Mouse (Mus musculus): ENCODE results near the gene Srsf2. TPM values are rescaled to one million over a fixed set of nuclear protein-coding genes. Genes with fewer than 3 reads are reported as not detected.
"Not testable (repeated sequence)": the region's sequence is repeated elsewhere in the genome, so short reads cannot be mapped to it uniquely, and the experiment has no call there.

Gene Srsf2
- 890 and 902 TPM in 2 replicates for polyA plus RNA-seq (2016; fragmentation: Nextera tagmentation; extraction: Ambion mirVana)

DNA sequence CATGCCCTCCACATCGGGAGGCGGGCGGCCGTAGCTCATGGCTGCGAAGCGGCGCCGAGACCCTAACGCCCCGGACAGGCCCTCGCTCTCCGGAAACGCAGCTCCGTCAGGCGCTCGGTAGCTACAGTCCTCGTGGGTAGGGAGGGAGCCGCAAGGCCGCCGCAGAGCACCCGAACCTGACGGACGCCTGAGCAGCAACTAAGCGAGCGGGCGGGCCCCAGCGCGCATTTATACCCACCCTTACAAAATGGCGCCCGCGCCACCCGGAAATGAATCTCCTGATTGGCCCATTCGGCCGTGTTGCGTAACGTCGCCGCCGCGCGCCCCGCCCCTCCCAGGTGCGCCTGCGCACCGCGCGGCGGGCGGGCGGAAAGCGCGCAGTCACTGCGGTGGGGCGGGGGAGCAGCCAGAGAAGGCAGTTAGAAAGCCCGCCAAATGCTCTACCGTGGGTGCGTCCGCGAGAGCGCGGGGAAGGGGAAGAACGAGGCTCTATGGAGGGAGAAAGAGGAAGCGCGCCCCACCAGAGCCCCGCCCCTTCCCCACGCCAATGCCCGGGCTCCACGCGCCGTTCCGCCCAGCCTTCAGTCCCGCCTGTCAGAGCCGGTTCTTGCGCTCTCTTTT is at the start of gene Srsf2:
Gene Srsf2, minus strand, starts transcription at position 204 of the 621 bp plus-strand sequence.
- H3K27me3 ChIP-seq (replicated peaks; ENCODE audit: low read depth, poor library complexity, severe bottlenecking): no peaks in the 10 kb centered on the region
- H3K9me3 ChIP-seq: no peaks in the 10 kb centered on the region
- peak; percentile 97 for DNase-seq (ENCODE audit: low spot score)
- peaks cover 31% of the 10 kb centered on the region for H3K4me1 ChIP-seq
- WGBS: under 1% methylated on average over 74 of the region's 74 CpGs
- peak within 1 kb of the TSS; percentile 81 for H3K4me3 ChIP-seq
- H3K36me3 ChIP-seq (replicated peaks): peaks cover 42% of the 10 kb centered on the region
- H3K27ac ChIP-seq (replicated peaks): peak within 1 kb of the TSS; percentile 97

DNA sequence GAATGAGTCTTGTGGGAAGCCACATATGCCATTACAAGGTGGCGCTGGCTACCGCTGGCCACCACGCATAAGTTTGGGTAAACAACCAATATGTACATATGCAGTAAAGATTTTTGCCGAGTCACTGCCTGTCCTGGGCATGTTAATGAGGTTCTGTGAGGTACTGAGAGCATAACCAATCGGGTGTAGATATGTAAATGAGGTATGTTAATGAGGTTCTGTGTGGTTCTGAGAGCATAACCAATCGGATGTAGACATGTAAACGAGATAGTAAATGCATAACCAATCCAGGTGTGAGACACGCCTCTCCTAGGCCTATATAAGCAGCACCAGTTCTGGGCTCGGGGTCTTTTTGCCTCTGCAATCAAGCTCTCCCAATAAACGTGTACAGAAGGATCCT is 49.7 kb upstream of the Srsf2 start:
- H3K27ac ChIP-seq (replicated peaks); H3K9me3 ChIP-seq; DNase-seq (ENCODE audit: low spot score); H3K4me3 ChIP-seq; H3K36me3 ChIP-seq (replicated peaks): not testable (repeated sequence)
- 91% methylated on average over 10 of the region's 10 CpGs for WGBS
- Histone ChIP-seq H3K4me1 (peaks cover 33% of the 10 kb centered on the region), H3K27me3 (replicated peaks; ENCODE audit: low read depth, poor library complexity, severe bottlenecking) (peaks cover 66% of the 10 kb centered on the region)

- DNase-seq (ENCODE audit: low spot score): no peak
- H3K27me3 ChIP-seq (replicated peaks; ENCODE audit: low read depth, poor library complexity, severe bottlenecking): peaks cover 50% of the 10 kb centered on the region
- no peaks in the 10 kb centered on the region for H3K36me3 ChIP-seq (replicated peaks)
- H3K4me1 ChIP-seq: peaks cover 22% of the 10 kb centered on the region
- WGBS: 94% methylated on average over 12 of the region's 12 CpGs
- no peaks in the 10 kb centered on the region for H3K9me3 ChIP-seq
- H3K4me3 ChIP-seq: no peak overlapping the region
- no peak overlapping the region for H3K27ac ChIP-seq (replicated peaks)
Observed at GRCm38 (mm10) chr11:116899247-116899646, 46.4 kb upstream of the Srsf2 start.

DNA sequence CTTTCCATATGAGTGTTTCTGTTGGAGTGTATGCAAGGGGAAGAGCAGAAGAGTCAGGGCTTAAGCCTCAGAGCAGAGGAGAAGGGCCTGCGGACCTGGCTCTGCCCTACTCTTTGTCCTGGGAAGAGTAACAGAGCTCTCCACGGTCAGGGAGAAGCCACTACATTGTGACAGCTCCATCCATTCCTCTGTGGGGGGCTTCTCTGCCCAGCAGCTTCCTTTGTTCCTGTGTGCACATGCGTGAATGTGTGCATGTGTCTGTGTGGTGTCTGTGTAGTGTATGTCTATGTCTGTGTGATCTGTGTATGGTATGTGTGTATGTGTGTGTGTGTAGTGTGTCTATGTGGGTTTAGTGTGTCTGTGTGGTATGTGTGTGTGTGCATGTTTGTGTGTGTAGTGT is 42.5 kb upstream of the Srsf2 start:
- Histone ChIP-seq H3K27me3 (replicated peaks; ENCODE audit: low read depth, poor library complexity, severe bottlenecking) (peaks cover 21% of the 10 kb centered on the region; the same call in 1 of the 2 replicates), H3K36me3 (replicated peaks) (no peaks in the 10 kb centered on the region), H3K9me3 (no peaks in the 10 kb centered on the region), H3K4me3 (no peak overlapping the region), H3K4me1 (peaks cover 15% of the 10 kb centered on the region), H3K27ac (replicated peaks) (no peak overlapping the region)
- WGBS: 69% methylated on average over 3 of the region's 3 CpGs
- DNase-seq (ENCODE audit: low spot score): no peak

GRCm38 (mm10) chr11:116893532-116894442 is 40.9 kb upstream of the Srsf2 start:
- DNase-seq (ENCODE audit: low spot score): no peak
- no peaks in the 10 kb centered on the region for H3K9me3 ChIP-seq
- H3K36me3 ChIP-seq (replicated peaks): no peaks in the 10 kb centered on the region
- peaks cover 27% of the 10 kb centered on the region; the same call in 1 of the 2 replicates for H3K27me3 ChIP-seq (replicated peaks; ENCODE audit: low read depth, poor library complexity, severe bottlenecking)
- H3K4me3 ChIP-seq: no peak overlapping the region
- peaks cover 16% of the 10 kb centered on the region for H3K4me1 ChIP-seq
- 80% methylated on average over 19 of the region's 19 CpGs for WGBS
- H3K27ac ChIP-seq (replicated peaks): no peak overlapping the region

GRCm38 (mm10) chr11:116887136-116887535 is 34.2 kb upstream of the Srsf2 start:
- H3K9me3 ChIP-seq: no peaks in the 10 kb centered on the region
- no peaks in the 10 kb centered on the region for H3K36me3 ChIP-seq (replicated peaks)
- WGBS: 56% methylated on average over 5 of the region's 5 CpGs
- DNase-seq (ENCODE audit: low spot score): no peak
- peaks cover 22% of the 10 kb centered on the region for H3K4me1 ChIP-seq
- H3K27me3 ChIP-seq (replicated peaks; ENCODE audit: low read depth, poor library complexity, severe bottlenecking): peaks cover 52% of the 10 kb centered on the region
- no peak overlapping the region for H3K4me3 ChIP-seq
- no peak overlapping the region for H3K27ac ChIP-seq (replicated peaks)

DNA sequence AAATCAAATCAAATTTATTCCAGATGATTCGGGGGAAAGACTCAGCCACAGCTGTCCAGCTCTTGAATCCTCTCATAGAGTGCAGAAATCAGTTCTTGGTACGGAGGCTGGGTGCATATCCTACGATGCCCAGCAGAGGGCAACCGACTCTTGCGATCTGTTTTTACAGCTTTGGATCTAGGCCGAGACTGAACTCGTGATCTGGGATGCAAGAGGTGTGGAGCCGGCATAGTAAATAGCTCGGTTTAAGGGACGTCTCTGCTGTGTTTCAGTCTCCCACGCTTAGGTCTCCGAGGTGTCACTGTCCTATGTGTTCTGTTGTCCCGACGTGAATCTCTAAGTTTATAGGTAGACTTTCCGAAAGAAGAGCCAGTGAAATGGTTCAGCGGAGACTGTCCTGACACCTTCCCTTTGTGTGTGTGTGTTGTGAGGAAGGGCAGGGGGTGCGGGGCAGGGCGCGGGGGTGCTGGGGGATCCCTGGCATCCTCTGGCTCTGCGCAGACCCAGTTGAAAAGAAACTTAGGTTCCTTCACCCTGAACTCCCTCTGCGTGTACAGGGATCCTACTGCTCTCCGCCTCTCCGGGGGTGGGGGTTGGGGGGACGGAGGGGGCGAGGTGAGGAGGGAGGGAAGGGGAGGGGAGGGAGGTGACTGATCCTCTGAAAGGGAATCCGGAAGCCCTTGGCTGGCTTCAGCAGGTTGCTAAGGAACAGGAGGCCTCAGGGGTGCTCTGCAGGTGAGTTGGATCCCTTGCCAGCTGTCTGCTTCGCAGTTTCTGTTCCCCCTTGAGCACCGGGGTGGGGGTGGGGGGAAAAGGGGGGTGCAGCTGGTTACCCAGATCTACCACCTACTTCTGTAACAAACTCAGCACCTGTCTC is 32.6 kb upstream of the Srsf2 start:
- peaks cover 22% of the 10 kb centered on the region for H3K4me1 ChIP-seq
- WGBS: 2% methylated on average over 27 of the region's 28 CpGs
- H3K27ac ChIP-seq (replicated peaks): 0 out of 2 replicates have a peak overlapping the region, but pooled peaks have one; percentile 8
- peak overlapping the region; percentile 46 for H3K4me3 ChIP-seq
- H3K9me3 ChIP-seq: no peaks in the 10 kb centered on the region
- peaks cover 52% of the 10 kb centered on the region for H3K27me3 ChIP-seq (replicated peaks; ENCODE audit: low read depth, poor library complexity, severe bottlenecking)
- no peaks in the 10 kb centered on the region for H3K36me3 ChIP-seq (replicated peaks)
- peak; percentile 86 for DNase-seq (ENCODE audit: low spot score)

DNA sequence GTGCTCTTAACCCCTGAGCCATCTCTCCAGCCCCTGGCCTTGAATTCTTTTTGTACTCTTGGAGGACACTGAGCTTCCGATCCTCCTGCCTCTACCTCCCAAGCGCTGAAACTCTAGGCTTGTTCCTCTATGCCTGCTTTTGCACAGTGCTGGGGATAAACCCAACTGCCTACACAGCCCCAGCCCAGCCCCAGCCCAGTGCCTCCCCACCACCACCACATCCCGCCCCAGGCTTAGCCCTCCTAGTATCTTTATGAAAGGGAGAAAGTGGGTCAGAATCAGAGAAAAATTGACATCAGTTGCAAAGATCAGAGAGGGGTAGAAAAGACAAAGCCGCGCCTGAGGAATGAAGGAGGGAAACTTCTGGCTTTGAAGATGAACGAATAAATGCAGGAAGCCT is 31.2 kb upstream of the Srsf2 start:
- H3K9me3 ChIP-seq: no peaks in the 10 kb centered on the region
- peaks cover 42% of the 10 kb centered on the region for H3K27me3 ChIP-seq (replicated peaks; ENCODE audit: low read depth, poor library complexity, severe bottlenecking)
- H3K27ac ChIP-seq (replicated peaks): no peak overlapping the region
- 82% methylated on average over 6 of the region's 6 CpGs for WGBS
- H3K4me3 ChIP-seq: no peak overlapping the region
- H3K36me3 ChIP-seq (replicated peaks): no peaks in the 10 kb centered on the region
- peaks cover 16% of the 10 kb centered on the region for H3K4me1 ChIP-seq
- no peak for DNase-seq (ENCODE audit: low spot score)

- Histone ChIP-seq H3K27me3 (replicated peaks; ENCODE audit: low read depth, poor library complexity, severe bottlenecking) (peaks cover 29% of the 10 kb centered on the region), H3K27ac (replicated peaks) (no peak overlapping the region; the same call in 1 of the 2 replicates), H3K9me3 (no peaks in the 10 kb centered on the region), H3K4me3 (no peak overlapping the region), H3K4me1 (peaks cover 16% of the 10 kb centered on the region), H3K36me3 (replicated peaks) (no peaks in the 10 kb centered on the region)
- 84% methylated on average over 10 of the region's 10 CpGs for WGBS
- no peak for DNase-seq (ENCODE audit: low spot score)
Observed at GRCm38 (mm10) chr11:116882446-116882845, 29.6 kb upstream of the Srsf2 start.

- H3K9me3 ChIP-seq: no peaks in the 10 kb centered on the region
- no peak for DNase-seq (ENCODE audit: low spot score)
- WGBS: 71% methylated on average over 5 of the region's 5 CpGs
- H3K4me1 ChIP-seq: peaks cover 11% of the 10 kb centered on the region
- H3K36me3 ChIP-seq (replicated peaks): no peaks in the 10 kb centered on the region
- no peak overlapping the region for H3K4me3 ChIP-seq
- H3K27ac ChIP-seq (replicated peaks): no peak overlapping the region
- H3K27me3 ChIP-seq (replicated peaks; ENCODE audit: low read depth, poor library complexity, severe bottlenecking): peaks cover 19% of the 10 kb centered on the region
Observed at GRCm38 (mm10) chr11:116881440-116881839, 28.5 kb upstream of the Srsf2 start.

DNA sequence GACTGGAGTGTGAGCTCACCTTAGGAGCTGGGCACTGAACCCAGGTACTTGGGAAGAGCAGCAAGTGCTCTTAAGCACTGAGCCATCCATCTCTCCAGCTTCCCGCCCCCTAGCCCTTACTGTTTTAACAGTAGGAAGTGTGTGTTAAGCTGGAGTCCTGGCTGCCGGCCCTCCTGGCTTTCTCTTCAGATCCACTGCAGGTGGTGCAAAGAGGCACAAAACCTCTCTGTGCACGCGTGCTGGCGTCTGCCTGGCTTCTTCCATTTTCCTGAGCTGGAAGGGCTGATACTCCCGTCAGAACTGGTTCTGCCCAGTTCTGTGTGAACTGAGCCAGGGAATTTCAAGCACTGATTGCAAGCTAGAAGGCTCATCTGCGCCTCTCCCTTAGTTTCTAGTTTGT is 27.9 kb upstream of the Srsf2 start:
- peaks cover 3% of the 10 kb centered on the region; the same call in 1 of the 2 replicates for H3K36me3 ChIP-seq (replicated peaks)
- H3K27ac ChIP-seq (replicated peaks): no peak overlapping the region
- H3K9me3 ChIP-seq: no peaks in the 10 kb centered on the region
- H3K4me3 ChIP-seq: no peak overlapping the region
- peaks cover 13% of the 10 kb centered on the region for H3K27me3 ChIP-seq (replicated peaks; ENCODE audit: low read depth, poor library complexity, severe bottlenecking)
- no peak for DNase-seq (ENCODE audit: low spot score)
- peaks cover 7% of the 10 kb centered on the region for H3K4me1 ChIP-seq
- WGBS: 69% methylated on average over 7 of the region's 7 CpGs

DNA sequence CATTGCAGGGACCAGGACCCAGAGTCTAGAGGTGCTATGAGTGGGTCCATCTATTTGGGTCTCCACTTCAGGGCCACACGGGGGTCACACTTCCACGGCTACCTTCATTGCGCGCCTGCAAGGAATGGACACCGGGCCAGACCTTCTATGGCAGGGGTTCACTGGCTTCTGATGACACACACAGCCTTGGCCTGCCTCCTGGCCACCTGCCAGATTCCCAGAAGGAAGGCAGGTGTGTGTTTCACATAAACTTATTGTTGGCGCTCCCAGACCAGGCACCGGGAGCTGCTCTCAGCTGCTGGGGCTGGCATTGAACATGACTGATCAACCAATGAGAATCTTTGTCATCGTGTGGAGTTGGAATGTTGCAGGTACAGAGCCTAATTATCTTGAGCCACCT is 25.6 kb upstream of the Srsf2 start:
- no peaks in the 10 kb centered on the region for H3K27me3 ChIP-seq (replicated peaks; ENCODE audit: low read depth, poor library complexity, severe bottlenecking)
- 94% methylated on average over 8 of the region's 8 CpGs for WGBS
- no peak overlapping the region for H3K4me3 ChIP-seq
- no peak overlapping the region for H3K27ac ChIP-seq (replicated peaks)
- no peaks in the 10 kb centered on the region for H3K9me3 ChIP-seq
- H3K4me1 ChIP-seq: no peaks in the 10 kb centered on the region
- DNase-seq (ENCODE audit: low spot score): no peak
- H3K36me3 ChIP-seq (replicated peaks): peaks cover 20% of the 10 kb centered on the region

All from embryonic facial prominence, embryonic 10.5 days (tissue).